Mouse (Mus musculus): ENCODE measurements around the gene Ikzf4.

DNA sequence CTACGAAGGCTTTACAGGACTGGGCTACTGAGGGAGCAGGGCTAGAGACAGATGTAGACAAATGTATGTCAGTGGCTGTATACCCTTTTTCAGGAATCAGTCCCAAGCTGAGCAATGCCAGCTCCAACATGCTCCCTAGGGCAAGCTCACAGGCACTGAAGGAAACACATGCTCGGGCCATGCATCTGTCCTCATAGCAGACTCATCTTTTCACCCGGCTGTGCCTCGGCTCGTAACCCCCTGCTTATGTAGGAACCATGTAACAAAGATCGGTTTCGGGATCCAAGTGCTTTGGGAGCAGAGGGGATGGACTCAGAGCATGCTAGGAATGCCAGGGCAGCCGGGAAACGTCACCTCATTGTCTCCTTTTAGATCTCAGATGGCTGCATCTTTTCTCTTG, 13.7 kb upstream of the Ikzf4 start:
- TF ChIP-seq CTCF (IDR thresholded peaks at IDR 0.05; ENCODE audit: low read depth, low read length) (no peak), POLR2A (IDR thresholded peaks at IDR 0.05; ENCODE audit: borderline replicate concordance, low read depth, low read length) (no peak)
